Mouse (Mus musculus): Measurements from ENCODE around the gene Trp73.

GRCm38 (mm10) chr4:154181001-154181400, 41.0 kb upstream of the Trp73 start:
- TF ChIP-seq POLR2A (IDR thresholded peaks at IDR 0.05; ENCODE audit: borderline replicate concordance, control insufficient read depth, low read depth, low read length) (no peak), CTCF (IDR thresholded peaks at IDR 0.05; ENCODE audit: control insufficient read depth, insufficient read depth, low read length) (no peak)

Measured in bone marrow, adult 2 months (tissue).